Mouse (Mus musculus) adrenal gland, adult 8-10 months (tissue): ENCODE measurements around the gene Hoxa9. TPM values are rescaled to one million over a fixed set of nuclear protein-coding genes. Genes with fewer than 3 reads are reported as not detected.

Experiments used
- DNase-seq: peaks from one replicate; pipeline ENCODE4 v3.0.0; 2022
- total RNA-seq, 4 experiments: library from RNA; stranded (reverse); gene quantifications; 2 replicates each; pipeline ENCODE4 v1.2.4; 2022

Gene Hoxa9
- total RNA-seq, 4 experiments from 2014 or later, result 0.27 to 0.56 (median 0.55) TPM; not detected in 1

DNA sequence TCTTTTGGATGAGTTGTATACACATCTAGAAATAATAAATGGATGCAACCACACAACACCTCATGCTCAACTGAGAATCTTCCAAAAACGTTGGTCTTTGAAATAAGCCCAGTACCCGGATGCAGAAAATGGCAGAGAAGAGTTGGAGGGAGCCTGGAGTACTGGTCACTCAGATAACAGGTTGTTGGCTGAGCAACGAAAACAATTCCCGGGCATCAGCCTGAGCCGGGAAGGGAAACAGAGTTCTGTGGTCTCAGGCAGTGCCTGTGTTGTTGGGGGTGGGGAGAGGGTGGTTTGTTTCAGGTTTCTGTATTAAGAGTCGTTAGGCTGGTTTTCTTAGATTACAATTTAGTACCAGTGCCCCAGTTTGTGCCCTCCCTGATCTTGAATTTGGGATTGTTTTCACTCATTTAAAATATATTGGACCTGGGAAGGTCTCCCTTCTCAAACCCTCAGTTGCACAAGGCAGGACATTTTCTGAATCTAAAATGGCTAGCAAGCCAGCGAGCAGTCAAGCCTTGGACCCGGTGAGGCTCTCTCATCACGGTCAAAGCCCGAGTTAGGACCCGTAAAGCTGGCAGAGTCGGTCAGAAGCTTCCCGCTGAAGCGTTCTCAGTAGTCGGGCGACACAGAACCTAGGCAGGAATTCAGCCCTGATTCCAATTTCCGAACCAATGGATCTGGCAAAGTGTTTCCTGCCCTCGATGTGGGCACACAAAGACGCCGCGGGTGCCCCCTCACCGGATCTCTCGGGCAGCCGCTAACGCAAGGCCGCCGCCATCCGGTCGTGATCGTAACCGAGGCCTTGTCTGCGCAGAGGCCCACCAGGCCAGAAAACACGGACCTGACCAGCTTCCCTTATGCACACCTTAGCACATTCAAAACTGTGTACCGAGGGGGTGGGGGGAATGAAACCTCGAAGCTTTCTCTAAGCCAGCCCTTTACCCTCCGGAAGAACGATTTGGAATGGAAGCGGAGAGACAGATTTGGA is 2.1 kb downstream of the Hoxa9 start:
- no peak for DNase-seq

DNA sequence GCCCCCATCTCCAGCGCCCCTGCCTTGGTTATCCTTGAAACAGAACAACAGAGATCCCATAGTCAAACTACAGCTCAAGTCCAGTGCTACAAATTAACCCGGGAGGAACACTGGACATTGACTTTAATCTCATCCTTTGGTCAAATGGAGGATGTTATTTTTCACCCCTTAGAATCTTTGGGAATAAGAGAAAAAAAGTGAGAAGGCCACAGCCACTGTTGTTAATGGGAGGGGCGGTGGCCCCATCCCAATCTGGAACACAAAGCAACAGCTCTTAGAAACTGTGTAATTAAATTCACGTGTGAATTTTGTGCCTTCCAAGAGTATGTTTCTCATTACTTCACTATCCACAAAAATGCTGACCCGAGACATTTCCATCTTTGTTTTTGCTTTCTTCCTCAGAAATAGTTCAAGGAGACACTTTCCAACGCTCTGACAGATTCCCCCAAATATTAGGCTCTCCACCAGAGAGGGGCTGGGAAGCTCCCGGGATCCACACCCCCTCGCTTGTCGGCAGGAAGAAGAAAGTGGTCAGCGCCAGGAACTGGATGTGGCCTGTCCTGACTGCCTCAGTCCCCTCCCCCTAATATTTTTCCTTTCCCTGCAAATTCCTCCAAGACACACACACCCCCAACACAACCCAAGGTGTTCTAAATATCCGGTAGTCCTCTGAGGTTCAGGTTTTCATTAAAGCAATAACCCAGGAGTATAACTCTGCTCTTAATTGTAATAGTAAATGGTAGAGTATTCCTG is 3.2 kb downstream of the Hoxa9 start:
- no peak for DNase-seq

DNA sequence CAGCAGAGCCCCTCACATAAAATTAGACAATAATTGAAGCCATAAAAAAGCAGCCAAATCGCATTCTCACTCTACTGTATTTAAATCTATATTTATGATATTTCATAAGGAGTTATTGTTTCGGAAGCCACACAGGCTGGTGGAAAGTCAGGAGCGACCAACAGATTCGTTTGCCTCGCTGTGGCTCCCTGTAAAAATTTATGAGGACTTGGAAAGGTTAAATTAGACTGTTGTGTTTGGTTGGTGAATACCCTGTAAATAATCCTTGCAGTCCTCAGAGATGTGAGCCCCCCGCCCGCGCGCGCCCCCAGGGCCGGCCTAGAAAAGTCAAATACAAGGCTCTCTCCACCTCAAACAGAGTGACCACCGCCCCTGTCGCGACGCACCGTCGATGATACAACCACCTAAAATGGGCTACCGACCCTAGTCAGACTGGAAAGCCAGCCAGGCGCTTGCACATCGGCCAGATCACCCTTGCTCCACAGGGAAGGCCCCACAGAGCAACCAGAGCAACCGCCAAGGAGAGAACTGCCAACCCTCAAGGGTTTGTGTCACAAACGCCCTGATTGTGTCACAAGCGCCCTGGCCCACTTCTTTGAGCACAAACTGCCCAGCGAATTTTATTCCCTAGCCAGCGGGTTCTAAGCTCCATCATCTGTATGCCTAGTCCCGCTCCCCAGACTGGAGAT is 4.2 kb downstream of the Hoxa9 start:
- no peak for DNase-seq

DNA sequence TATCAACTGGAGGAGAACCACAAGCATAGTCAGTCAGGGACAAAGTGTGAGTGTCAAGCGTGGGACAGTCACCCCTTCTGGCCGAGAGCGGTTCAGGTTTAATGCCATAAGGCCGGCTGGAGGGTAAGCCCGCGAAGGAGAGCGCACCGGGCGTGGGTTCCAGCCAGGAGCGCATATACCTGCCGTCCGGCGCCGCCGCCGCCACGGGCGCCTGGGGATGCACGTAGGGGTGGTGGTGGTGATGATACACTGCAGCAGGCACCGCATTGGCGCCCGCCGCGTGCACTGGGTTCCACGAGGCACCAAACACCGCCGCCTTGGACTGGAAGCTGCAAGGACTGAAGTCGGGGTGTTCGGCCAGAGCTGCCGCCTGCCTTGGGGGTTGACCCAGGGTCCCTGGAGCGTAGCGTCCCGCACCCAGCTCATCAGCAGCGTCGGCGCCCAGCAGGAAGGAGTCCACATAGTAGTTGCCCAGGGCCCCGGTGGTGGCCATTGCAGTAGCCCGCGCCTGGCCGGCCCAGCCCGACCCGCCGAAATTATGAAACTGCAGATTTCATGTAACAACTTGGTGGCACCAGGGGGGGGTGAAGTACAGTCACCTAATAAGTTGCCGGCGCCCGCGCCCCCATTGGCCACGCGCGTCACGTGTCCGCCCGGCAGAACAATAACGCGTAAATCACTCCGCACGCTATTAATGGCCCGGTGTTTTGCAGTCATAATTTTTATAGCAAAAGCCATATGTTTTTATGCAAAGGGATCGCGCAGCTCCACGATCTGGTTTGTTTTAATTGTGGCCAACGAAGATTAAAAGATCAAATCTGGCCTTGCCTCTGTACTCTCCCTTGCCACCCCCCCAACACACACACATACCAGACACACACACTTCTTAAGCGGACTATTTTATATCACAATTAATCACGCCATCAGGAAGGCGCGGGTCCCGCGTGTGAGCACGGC is 5.0 kb downstream of the Hoxa9 start:
- DNase-seq, result no peak

DNA sequence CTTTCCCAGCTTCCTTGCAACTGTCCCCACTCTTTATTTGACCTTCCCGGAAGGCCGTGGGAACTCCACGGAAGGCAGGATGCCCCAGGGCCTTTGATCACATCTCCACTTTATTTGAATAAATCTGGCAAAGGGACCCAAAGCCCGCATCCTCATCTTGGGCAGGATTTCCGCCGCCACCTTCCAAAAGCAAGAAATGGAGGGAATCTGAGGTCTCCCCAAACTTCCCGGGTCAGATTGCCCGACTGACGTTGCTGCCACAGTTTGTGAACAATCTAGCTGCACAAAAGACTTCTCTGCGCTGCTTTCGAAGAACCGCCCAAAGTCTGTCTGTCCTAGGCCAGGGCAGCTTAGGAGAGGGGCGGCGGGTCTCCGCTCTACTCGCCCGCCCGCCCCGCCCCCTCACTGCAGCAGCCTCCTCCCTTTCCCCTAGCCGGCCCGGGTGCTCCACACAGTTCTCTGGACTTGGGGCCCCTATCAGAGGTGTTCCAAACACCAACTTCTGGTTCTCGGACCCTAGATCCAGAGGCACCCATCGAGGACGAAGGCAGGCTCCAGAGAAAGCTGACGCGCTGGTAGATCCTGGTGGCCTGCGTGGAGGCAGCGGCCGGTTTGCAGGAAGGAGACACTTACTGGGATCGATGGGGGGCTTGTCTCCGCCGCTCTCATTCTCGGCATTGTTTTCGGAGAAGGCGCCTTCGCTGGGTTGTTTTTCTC is 5.8 kb downstream of the Hoxa9 start:
- no peak for DNase-seq

DNA sequence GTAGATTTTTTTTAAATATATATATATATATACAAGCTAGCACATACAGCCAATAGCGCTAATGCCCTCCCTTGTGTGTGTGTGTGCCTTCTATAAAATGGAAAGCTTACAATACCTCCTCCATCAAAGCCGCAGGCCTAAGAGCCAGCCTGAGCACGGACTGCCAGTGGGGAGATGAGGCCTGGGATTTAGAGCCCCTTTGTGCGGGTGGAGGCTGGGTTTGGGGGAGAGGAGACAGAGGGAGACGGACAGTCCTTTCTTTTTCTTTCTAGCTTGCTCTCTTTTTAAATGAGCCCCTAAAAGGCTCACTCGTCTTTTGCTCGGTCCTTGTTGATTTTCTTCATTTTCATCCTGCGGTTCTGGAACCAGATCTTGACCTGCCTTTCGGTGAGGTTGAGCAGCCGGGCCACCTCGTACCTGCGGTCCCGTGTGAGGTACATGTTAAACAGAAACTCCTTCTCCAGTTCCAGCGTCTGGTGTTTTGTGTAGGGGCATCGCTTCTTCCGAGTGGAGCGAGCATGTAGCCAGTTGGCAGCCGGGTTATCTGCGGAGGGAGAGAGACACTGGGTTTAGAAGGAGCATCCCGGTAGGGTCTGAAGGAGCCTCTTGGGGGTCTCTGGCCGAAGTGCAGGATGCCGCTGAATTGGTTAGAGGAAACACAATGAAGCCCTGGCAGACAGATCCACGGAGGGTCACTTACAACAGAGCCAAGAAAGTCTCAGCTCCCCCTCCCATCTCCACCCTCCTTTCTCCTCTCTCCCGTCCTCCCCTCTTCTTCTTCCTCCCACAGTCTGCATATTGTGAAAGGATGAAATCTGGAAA is 6.7 kb downstream of the Hoxa9 start:
- no peak for DNase-seq

DNA sequence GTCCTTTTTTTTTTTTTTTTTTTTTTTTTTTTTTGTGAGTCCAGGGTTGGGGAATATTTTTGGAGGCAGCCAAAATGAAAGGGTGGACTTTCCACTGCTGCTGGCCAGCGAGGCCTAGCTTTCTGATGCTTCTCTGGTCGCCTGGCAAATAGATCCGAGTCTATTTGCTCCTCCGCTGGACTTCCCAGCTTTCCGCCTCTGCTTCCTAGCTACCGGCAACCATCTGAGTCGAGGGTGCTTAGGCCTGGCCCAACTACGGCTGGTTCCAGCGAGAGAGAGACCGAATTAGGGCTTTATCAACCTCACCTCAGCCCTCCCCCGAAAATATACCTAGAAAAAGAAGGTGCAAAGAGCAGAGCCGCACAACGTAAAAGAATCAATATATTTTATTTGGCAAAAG is 8.2 kb downstream of the Hoxa9 start:
- no peak for DNase-seq

DNA sequence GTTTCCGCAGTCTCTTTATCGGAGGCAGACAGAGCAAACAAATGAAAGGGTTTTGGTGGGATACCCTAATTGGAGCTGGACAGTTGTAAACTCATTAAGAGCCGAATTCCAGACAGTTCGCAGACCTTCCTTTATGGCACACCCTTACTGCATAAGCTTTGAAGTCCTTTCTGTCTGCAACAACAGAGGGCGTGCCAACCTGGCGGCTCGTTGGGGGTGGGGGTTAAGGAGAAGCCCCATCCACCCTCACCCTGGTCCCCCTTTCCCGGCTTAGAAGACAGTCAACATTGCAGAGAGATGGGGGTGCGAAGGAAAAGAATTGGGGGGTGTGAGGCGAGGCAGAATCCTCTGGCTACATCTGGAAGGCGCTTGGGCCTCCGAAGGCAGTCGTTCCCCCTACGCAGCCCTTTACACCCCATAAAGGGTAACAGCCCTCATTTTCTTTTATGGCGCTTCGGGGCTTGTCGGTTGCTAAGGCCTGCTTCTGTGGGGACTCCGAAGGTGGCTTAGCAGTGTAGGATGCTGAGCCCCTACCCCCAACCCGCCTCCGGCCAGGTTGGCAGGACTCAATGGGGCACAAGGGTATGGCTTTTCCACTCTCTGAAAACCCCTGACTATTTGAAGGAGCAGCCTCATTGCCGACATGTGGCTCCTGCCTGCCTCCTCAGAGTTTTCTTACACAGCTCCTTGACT is 8.8 kb downstream of the Hoxa9 start:
- no peak for DNase-seq

DNA sequence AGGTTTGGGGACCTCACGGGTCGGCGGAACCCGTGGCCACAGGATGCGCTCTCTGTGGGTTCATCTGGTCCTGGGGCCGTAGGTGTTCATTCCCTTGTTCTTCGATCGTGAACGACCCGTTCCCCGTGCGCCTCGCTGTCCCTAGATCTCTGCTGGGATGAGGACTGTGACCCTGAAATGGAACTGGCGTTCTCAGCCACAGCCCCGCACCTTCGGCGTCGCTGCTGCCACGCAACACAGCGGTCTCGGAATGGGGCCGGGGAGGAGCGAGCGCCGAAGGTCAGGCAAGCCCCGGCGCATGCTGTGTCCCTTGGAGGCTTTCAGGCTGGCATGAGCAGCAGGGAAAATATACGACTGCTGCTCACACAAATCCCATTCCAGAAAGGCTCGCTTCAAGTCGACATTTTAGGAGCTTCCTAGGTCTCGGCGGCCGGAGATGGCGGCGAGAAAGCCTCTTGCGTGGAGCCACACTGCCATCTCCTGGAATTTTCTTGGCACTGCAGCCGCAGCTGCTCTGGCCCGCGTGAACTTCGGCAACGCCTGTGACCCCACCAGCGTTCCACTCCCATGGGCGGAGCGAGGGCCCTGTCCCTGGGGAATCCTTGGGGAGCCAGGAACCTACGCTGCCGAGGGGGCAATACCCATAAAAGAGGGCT is 9.4 kb downstream of the Hoxa9 start, which contains the start of gene Hoxa7:
Gene Hoxa7, minus strand, starts transcription at position 518 of the 656 bp plus-strand sequence.
- DNase-seq, result peak; percentile 79

DNA sequence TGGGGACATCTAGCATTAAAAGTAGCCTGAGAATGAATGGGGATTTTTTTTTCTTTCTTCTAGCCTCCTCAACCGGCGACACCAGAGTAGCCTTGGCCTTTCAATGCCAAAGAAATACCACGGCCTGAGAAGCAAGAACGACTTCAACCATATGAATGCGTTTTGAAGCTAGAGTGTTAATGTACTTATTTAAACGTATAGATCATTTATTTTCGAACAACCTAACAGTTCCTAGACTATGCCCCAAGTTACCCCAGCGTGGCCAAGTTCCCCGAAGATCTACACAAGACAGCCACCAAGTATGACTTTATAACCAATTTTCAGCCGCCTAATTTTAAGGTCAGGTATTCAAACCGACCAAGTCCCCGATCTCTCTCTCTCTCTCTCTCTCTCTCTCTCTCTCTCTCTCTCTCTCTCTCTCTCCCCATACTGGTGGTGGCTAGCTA is 10.0 kb downstream of the Hoxa9 start:
- no peak for DNase-seq

DNA sequence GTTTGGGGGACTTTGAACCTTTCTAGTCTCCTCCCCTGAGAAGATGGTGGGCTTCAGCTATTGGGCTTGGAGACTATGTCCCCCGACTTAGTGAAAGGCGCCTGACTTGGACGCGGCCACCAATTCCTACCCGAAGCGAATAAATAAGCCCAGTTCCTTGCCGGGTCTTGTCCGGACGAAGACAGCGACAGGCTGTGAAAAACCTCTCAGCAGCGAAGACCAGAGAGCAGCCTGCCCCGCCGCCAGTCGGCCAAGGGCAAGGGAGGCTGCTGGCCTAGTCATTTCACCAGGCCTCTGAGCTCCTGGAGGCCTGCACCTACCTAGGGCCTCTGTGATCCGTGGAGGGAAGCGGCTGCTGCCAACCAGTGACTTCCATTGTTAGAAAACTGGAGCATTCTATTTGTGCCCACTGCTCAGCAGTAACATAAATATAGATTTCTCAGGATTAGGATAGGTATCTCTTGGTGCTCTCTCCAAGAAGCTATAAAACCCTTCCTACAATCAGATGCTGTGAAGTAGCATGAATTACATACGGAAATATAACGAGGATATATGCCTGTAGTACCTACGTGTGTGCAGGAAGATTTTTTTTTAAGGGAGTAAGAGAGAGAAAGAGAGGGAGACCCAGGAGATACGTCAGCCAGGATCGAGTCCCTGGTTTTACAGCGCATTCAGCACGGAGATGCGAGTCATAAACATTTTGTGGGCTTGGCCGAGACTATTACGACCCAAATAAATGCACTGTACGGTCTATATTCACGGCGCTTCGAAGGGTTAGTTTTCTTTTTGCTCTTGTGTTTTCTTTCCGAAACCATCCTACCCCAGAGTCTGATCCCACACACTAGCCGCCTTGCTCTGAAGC is 10.7 kb downstream of the Hoxa9 start:
- DNase-seq, result no peak

DNA sequence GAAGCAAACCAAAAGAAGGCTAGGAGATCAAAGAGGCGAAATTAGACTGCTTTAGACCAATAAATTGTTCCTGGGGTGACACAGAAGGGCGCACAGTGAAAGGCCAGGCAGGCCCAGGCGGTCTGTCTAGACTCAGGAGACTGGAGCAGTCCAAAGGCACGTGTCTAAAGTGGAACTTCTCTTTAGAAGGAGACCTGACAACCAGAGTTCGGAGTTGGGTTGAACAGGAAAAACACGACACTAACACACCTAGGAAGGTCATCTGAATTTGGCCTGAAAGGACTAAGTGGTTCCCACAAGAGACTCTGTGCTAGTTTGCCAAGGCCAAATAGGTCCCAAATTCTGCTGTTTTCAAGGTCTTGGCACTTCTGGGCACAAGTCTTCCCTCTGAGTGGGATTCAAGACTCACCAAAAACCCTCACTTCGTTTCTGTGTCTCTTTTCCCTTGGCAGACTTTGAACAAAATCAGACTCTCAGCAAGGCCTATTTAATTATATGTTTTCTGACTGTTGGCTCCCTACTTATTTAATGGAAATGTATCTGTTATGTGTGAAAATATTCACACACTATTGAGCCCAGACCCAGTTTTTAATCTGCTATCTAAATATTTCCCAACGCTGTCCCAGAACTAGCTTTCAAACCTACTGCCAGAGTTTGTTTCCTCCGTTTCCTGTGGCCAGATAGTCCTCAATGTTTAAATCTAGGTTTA is 11.5 kb downstream of the Hoxa9 start:
- no peak for DNase-seq

DNA sequence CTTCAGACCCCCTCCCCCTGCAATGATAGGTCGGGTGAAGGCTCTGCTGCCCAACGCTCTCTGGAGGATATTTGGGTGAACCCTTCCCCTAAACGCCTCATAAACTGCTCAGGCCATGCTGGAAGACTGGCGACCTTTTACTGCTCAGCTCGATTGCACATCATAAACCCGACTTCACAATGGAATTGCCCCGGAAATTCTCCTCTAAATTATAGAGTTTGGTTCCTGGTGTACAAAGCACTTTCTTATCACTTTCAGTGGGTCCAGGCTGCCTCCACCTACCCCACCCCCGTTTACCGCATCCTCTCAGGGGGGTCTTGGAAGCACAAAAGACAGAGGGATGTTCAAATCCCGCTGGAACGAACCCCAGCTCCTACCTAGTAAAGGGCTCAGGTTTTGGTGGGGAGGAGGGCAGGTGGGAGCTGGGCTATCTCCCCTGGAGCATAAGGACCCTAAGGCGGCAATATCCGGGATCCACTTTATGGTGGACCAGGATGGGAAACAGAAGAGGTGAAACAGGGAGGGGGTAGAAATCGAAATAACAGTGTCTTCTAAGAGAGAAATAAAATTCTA is 12.2 kb downstream of the Hoxa9 start:
- DNase-seq, result no peak

DNA sequence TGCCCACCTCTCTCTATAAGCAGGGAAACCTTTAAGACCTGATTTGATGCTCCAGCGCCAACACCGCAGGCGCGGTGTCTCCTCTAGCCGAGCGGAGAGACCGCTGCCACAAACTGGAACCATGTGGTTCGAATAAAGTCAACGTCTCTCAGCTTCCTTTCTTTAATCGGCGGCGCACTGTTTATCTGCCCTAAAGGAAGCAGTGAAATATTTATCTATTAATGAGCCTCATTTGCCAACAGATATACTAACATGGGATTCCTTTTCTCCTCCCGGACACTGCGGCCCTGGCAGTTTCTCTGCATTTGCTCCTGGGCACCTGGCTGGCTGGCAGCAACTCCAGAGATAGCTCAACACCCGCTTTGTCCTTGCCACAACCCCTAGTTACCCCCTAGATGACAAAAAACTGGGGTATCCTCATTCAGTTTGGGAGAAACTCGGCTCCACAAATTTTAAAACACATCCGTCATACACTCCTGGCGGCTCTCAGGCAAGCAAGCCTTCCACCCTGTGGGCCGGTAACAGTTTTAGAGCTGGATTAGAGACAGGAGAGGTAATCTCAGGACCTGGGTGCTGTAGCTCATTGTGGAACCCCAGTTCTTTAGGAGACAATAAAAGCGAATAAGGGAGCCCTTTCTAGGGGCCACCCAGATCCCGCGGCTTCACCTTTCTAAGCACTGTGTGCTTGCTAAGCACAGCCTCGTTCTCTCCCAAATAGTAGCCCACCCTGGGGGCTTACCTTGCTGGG is 12.8 kb downstream of the Hoxa9 start:
- no peak for DNase-seq

DNA sequence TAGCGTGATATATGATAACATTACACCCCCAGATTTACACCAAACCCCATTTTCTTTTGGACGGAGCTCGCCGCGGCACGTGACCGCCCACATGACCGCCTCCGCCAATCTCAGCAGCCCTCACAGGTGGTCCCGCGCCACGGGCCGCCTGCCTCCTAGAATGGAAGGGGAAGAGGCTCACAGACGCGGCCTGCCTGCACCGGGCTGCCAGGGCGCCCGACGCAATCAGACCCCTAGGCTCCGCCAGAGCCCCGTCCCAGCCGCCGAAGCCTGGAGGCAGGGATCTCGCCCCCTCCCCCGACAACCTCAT is 13.5 kb downstream of the Hoxa9 start:
- peak; percentile 79 for DNase-seq
